Mouse (Mus musculus): ENCODE measurements at regions not wholly inside any gene's neighbourhood (a gene's known extent, or its start where the extent isn't known, plus 50 kb on each side); places are given as distances from the start of the nearest gene placed in this dataset. TPM values are rescaled to one million over a fixed set of nuclear protein-coding genes. Genes with fewer than 3 reads are reported as not detected.
"Not testable (repeated sequence)": the region's sequence is repeated elsewhere in the genome, so short reads cannot be mapped to it uniquely, and the experiment has no call there.

GRCm38 (mm10) chr13:61805300-61805699 is 235.4 kb upstream of the Cts3 start:
- H3K36me3 ChIP-seq; H3K9ac ChIP-seq; H3K27ac ChIP-seq (replicated peaks); H3K27me3 ChIP-seq; ATAC-seq (ENCODE audit: insufficient number of reproducible peaks, low FRiP score, low TSS enrichment, low read depth); H3K4me3 ChIP-seq (replicated peaks); H3K4me2 ChIP-seq (replicated peaks); H3K4me1 ChIP-seq; H3K9me3 ChIP-seq (replicated peaks): not testable (repeated sequence)
- WGBS, result 95% methylated on average over 3 of the region's 3 CpGs

- not testable (repeated sequence) for H3K4me1 ChIP-seq; H3K9me3 ChIP-seq (replicated peaks); ATAC-seq (ENCODE audit: insufficient number of reproducible peaks, low FRiP score, low TSS enrichment, low read depth); H3K36me3 ChIP-seq; H3K27me3 ChIP-seq
- Histone ChIP-seq H3K4me3 (replicated peaks) (peak overlapping the region; percentile 65), H3K9ac (peak overlapping the region; percentile 48), H3K4me2 (replicated peaks) (peak overlapping the region; percentile 51), H3K27ac (replicated peaks) (peak overlapping the region; percentile 60; the same call in 1 of the 2 replicates)
- WGBS, result 1% methylated on average over 19 of the region's 19 CpGs
Measured at GRCm38 (mm10) chr13:61804168-61804874, 234.4 kb upstream of the Cts3 start.

DNA sequence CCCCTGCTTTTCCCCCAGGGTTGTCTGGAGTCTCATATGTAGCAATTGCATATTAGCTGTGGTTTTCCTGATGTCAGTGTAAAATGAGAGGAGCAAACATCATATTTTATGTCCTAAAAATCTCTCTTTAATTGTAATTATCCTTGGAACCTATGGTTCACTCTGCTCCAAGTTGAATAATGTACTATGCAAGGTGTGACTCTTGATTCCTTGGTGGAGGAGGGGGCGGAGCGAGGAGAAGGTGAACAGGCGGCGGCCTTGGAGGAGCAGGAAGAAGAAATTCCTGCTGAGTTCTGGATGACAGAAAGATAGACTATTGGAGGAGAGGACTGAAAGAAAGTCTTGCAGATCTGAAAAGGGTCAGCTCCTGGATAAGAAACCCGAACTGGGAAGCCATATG is 233.8 kb upstream of the Cts3 start:
- peak overlapping the region; percentile 65 for H3K4me3 ChIP-seq (replicated peaks)
- not testable (repeated sequence) for H3K9ac ChIP-seq; H3K4me1 ChIP-seq; ATAC-seq (ENCODE audit: insufficient number of reproducible peaks, low FRiP score, low TSS enrichment, low read depth); H3K27ac ChIP-seq (replicated peaks); H3K27me3 ChIP-seq; H3K36me3 ChIP-seq; H3K9me3 ChIP-seq (replicated peaks)
- peak overlapping the region; percentile 51 for H3K4me2 ChIP-seq (replicated peaks)
- 27% methylated on average over 5 of the region's 5 CpGs for WGBS

DNA sequence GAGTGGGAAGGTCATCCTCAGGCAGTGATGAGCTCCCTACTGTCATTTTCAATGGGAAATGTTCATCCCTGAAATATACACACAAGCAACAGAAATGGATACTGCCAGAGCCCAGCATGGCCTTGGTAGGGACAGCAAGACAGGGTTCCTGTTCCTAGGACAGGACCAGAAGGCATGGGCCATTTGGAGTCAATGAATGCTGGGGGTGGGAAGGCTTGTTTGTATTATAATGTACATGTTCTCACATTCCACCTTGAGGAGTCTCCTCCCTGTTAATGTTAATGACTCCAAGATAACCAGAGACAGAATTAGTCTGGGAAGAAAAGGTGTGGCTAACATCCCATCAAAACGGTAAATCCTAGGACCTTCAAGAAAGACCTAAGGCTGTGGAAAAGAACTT is 193.5 kb upstream of the Cts3 start:
- ATAC-seq (ENCODE audit: insufficient number of reproducible peaks, low FRiP score, low TSS enrichment, low read depth); H3K27ac ChIP-seq (replicated peaks); H3K9ac ChIP-seq; H3K4me2 ChIP-seq (replicated peaks); H3K4me3 ChIP-seq (replicated peaks); H3K4me1 ChIP-seq; H3K36me3 ChIP-seq; H3K27me3 ChIP-seq; H3K9me3 ChIP-seq (replicated peaks): not testable (repeated sequence)
- WGBS, result 85% methylated on average over 1 of the region's 1 CpGs

Small RNAs in the stretch of these regions (microRNA-seq; reads per million reads assigned to microRNA genes)
- gene Gm23739 (ENCODE audit: borderline number of aligned reads), result not detected

Measured in embryonic facial prominence, embryonic 15.5 days (tissue).